Mouse (Mus musculus): Measurements from ENCODE around the gene Wfdc6b. TPM values are rescaled to one million over a fixed set of nuclear protein-coding genes. Genes with fewer than 3 reads are reported as not detected.

Gene Wfdc6b
- polyA plus RNA-seq (2017; shearing (Covaris generic)), result not detected

GRCm38 (mm10) chr2:164613471-164613870, at the start of gene Wfdc6b, which contains the start of gene Wfdc8:
Gene Wfdc6b (plus strand): TSS chr2:164613522.
Gene Wfdc8 (minus strand): TSS chr2:164613626.

GRCm38 (mm10) chr2:164573359-164573758, 40.0 kb upstream of the Wfdc6b start, which contains the start of gene Spint3:
Gene Spint3 (minus strand): TSS chr2:164573459.

GRCm38 (mm10) chr2:164585025-164585725, 28.1 kb upstream of the Wfdc6b start, which contains the start of gene Wfdc6a:
Gene Wfdc6a (minus strand): TSS chr2:164585447.

GRCm38 (mm10) chr2:164593494-164593893, 19.8 kb upstream of the Wfdc6b start, which contains the start of gene Eppin:
Gene Eppin (minus strand): TSS chr2:164593594.

GRCm38 (mm10) chr2:164638696-164639095, 25.4 kb downstream of the Wfdc6b start, which contains the start of gene Wfdc16:
Gene Wfdc16 (minus strand): TSS chr2:164638796.

GRCm38 (mm10) chr2:164655858-164656257, 42.5 kb downstream of the Wfdc6b start, which contains the start of gene Wfdc10:
Gene Wfdc10 (plus strand): TSS chr2:164656046.

GRCm38 (mm10) chr2:164656483-164656882, 43.2 kb downstream of the Wfdc6b start, which contains the start of gene Wfdc9:
Gene Wfdc9 (minus strand): TSS chr2:164656583.

Other genes starting within 250 kb of the Wfdc6b start
- 9.6 TPM for gene Slpi, start 224.4 kb upstream of the Wfdc6b start, polyA plus RNA-seq (2017; shearing (Covaris generic))
- gene Rbpjl, start 210.4 kb upstream of the Wfdc6b start, polyA plus RNA-seq (2017; shearing (Covaris generic)), result not detected
- gene Matn4, start 208.4 kb upstream of the Wfdc6b start, polyA plus RNA-seq (2017; shearing (Covaris generic)), result not detected
- 0.32 TPM for gene Sdc4, start 169.6 kb upstream of the Wfdc6b start, polyA plus RNA-seq (2017; shearing (Covaris generic))
- 101 TPM for gene Sys1, start 156.6 kb upstream of the Wfdc6b start, polyA plus RNA-seq (2017; shearing (Covaris generic))
- 5.4 TPM for gene Gm20458, start 152.6 kb upstream of the Wfdc6b start, polyA plus RNA-seq (2017; shearing (Covaris generic))
- gene Trp53tg5, start 139.8 kb upstream of the Wfdc6b start, polyA plus RNA-seq (2017; shearing (Covaris generic)), result not detected
- 0.53 TPM for gene Dbndd2, start 127.4 kb upstream of the Wfdc6b start, polyA plus RNA-seq (2017; shearing (Covaris generic))
- gene Pigt, start 116.0 kb upstream of the Wfdc6b start, polyA plus RNA-seq (2017; shearing (Covaris generic)), result 16.2 TPM
- gene Wfdc2, start 51.1 kb upstream of the Wfdc6b start, polyA plus RNA-seq (2017; shearing (Covaris generic)), result not detected
- not detected for gene Spint3, start 40.1 kb upstream of the Wfdc6b start, polyA plus RNA-seq (2017; shearing (Covaris generic))
- not detected for gene Wfdc6a, start 28.1 kb upstream of the Wfdc6b start, polyA plus RNA-seq (2017; shearing (Covaris generic))
- not detected for gene Eppin, start 19.9 kb upstream of the Wfdc6b start, polyA plus RNA-seq (2017; shearing (Covaris generic))
- gene Wfdc8, start 104 bp downstream of the Wfdc6b start, polyA plus RNA-seq (2017; shearing (Covaris generic)), result not detected
- gene Wfdc16, start 25.3 kb downstream of the Wfdc6b start, polyA plus RNA-seq (2017; shearing (Covaris generic)), result not detected
- not detected for gene Wfdc10, start 42.5 kb downstream of the Wfdc6b start, polyA plus RNA-seq (2017; shearing (Covaris generic))
- gene Wfdc9, start 43.1 kb downstream of the Wfdc6b start, polyA plus RNA-seq (2017; shearing (Covaris generic)), result not detected
- gene Wfdc11, start 60.6 kb downstream of the Wfdc6b start, polyA plus RNA-seq (2017; shearing (Covaris generic)), result not detected
- not detected for gene Wfdc13, start 71.6 kb downstream of the Wfdc6b start, polyA plus RNA-seq (2017; shearing (Covaris generic))
- gene Spint4, start 85.0 kb downstream of the Wfdc6b start, polyA plus RNA-seq (2017; shearing (Covaris generic)), result not detected
- gene Spint5, start 101.8 kb downstream of the Wfdc6b start, polyA plus RNA-seq (2017; shearing (Covaris generic)), result not detected
- gene Wfdc3, start 132.4 kb downstream of the Wfdc6b start, polyA plus RNA-seq (2017; shearing (Covaris generic)), result not detected
- gene Dnttip1, start 132.5 kb downstream of the Wfdc6b start, polyA plus RNA-seq (2017; shearing (Covaris generic)), result 68.5 TPM
- gene Ube2c, start 156.4 kb downstream of the Wfdc6b start, polyA plus RNA-seq (2017; shearing (Covaris generic)), result 0.45 TPM
- gene Tnnc2, start 166.4 kb downstream of the Wfdc6b start, polyA plus RNA-seq (2017; shearing (Covaris generic)), result not detected
- 5.0 TPM for gene Snx21, start 172.3 kb downstream of the Wfdc6b start, polyA plus RNA-seq (2017; shearing (Covaris generic))
- gene Acot8, start 191.4 kb downstream of the Wfdc6b start, polyA plus RNA-seq (2017; shearing (Covaris generic)), result 24.1 TPM
- gene Zswim3, start 191.6 kb downstream of the Wfdc6b start, polyA plus RNA-seq (2017; shearing (Covaris generic)), result 2.2 TPM
- gene Zswim1, start 209.2 kb downstream of the Wfdc6b start, polyA plus RNA-seq (2017; shearing (Covaris generic)), result 21.6 TPM
- not detected for gene Spata25, start 215.0 kb downstream of the Wfdc6b start, polyA plus RNA-seq (2017; shearing (Covaris generic))
- gene Ctsa, start 219.4 kb downstream of the Wfdc6b start, polyA plus RNA-seq (2017; shearing (Covaris generic)), result 109 TPM
- gene Neurl2, start 219.9 kb downstream of the Wfdc6b start, polyA plus RNA-seq (2017; shearing (Covaris generic)), result 1.9 TPM
- 0.31 TPM for gene Pltp, start 244.2 kb downstream of the Wfdc6b start, polyA plus RNA-seq (2017; shearing (Covaris generic))

Data from naive thymus-derived CD4-positive, alpha-beta T cell, adult 5 months (primary cell).